Mouse (Mus musculus) CH12.LX (cell line): ENCODE results near the gene Rasd2. TPM values are rescaled to one million over a fixed set of nuclear protein-coding genes. Genes with fewer than 3 reads are reported as not detected.

Experiments
- DNase-seq: peaks from one replicate; pipeline ENCODE4 v3.0.0-alpha.2; 2013; ENCODE audit errors: extremely low read depth
- H3K27ac ChIP-seq: 2 replicates; pipeline ENCODE4 v1.5.1; 2012; ENCODE audit warnings: low read depth, mild to moderate bottlenecking, control low read depth, moderate library complexity; ENCODE audit not compliant: insufficient read depth
- H3K27me3 ChIP-seq: replicated peaks from 2 replicates; pipeline ENCODE3; 2012; ENCODE audit warnings: inconsistent platforms
- H3K36me3 ChIP-seq, 2 experiments: replicated peaks in 1 of 2; 2 replicates each; pipeline versions ENCODE3 to v1.6.1; 2012; ENCODE audit warnings: inconsistent platforms in 1 of 2, low read length in 1 of 2, mild to moderate bottlenecking in 1 of 2, mixed read lengths in 1 of 2, moderate library complexity in 1 of 2; ENCODE audit not compliant: control insufficient read depth in 1 of 2, insufficient read depth in 1 of 2
- H3K4me1 ChIP-seq, 2 experiments: 2 replicates each; pipeline ENCODE4 v1.6.1; 2012; ENCODE audit warnings: inconsistent platforms in 1 of 2, moderate library complexity in 1 of 2; ENCODE audit not compliant: insufficient read depth in 2 of 2, control insufficient read depth in 1 of 2
- H3K4me2 ChIP-seq: 2 replicates; pipeline ENCODE4 v1.6.1; 2012; ENCODE audit warnings: low read depth, mild to moderate bottlenecking, control low read depth; ENCODE audit not compliant: poor library complexity, insufficient read depth, severe bottlenecking
- H3K4me3 ChIP-seq, 3 experiments: fragments of 150-350 bp in 1 of 3; sonication (generic) in 1 of 3; replicated peaks in 1 of 3; 2 replicates each; pipeline versions ENCODE3 to v1.5.1; 2011 to 2012; ENCODE audit warnings: low read depth in 2 of 3, low read length in 2 of 3, mild to moderate bottlenecking in 2 of 3, moderate library complexity in 2 of 3, control low read depth in 1 of 3, improper control_type of control experiment in 1 of 3, inconsistent platforms in 1 of 3, mixed read lengths in 1 of 3; ENCODE audit not compliant: poor library complexity in 1 of 3
- H3K79me2 ChIP-seq: replicated peaks from 2 replicates; pipeline ENCODE4 v1.6.1; 2012; ENCODE audit warnings: mild to moderate bottlenecking, moderate library complexity; ENCODE audit not compliant: control insufficient read depth, poor library complexity, insufficient read depth, severe bottlenecking; ENCODE audit errors: extremely low read depth
- H3K9ac ChIP-seq: 2 replicates; pipeline ENCODE4 v1.6.1; 2012; ENCODE audit warnings: low read depth, mild to moderate bottlenecking, control low read depth, moderate library complexity; ENCODE audit not compliant: insufficient read depth
- H3K9me3 ChIP-seq: replicated peaks from 2 replicates; pipeline ENCODE3; 2012; ENCODE audit warnings: low read length, inconsistent platforms, mixed read lengths
- BHLHE40 ChIP-seq: IDR thresholded peaks from 2 replicates; pipeline ENCODE4 v1.6.1; 2011; ENCODE audit warnings: mild to moderate bottlenecking, low read depth, low read length, improper control_type of control experiment
- ELF1 ChIP-seq: IDR thresholded peaks from 2 replicates; pipeline ENCODE4 v1.6.1; 2014; ENCODE audit warnings: low read depth, mild to moderate bottlenecking, inconsistent platforms, low read length, improper control_type of control experiment
- EP300 ChIP-seq: IDR thresholded peaks from 2 replicates; pipeline ENCODE4 v1.6.1; 2011; ENCODE audit warnings: low read length, improper control_type of control experiment
- ETS1 ChIP-seq: conservative IDR thresholded peaks from 2 replicates; pipeline ENCODE4 v1.6.1; 2012; ENCODE audit warnings: low read depth, mild to moderate bottlenecking, inconsistent platforms, low read length, improper control_type of control experiment, moderate library complexity
- GABPA ChIP-seq: IDR thresholded peaks from 2 replicates; pipeline ENCODE4 v1.6.1; 2012; ENCODE audit warnings: low read depth, low read length, improper control_type of control experiment, inconsistent platforms; ENCODE audit not compliant: insufficient replicate concordance
- HCFC1 ChIP-seq: IDR thresholded peaks from 2 replicates; pipeline ENCODE4 v1.6.1; 2012; ENCODE audit warnings: low read depth, mild to moderate bottlenecking, inconsistent platforms, low read length, improper control_type of control experiment
- IRF4 ChIP-seq: IDR thresholded peaks from 2 replicates; pipeline ENCODE4 v1.6.1; 2014; ENCODE audit warnings: low read depth, mild to moderate bottlenecking, inconsistent platforms, low read length, improper control_type of control experiment
- JUN ChIP-seq: IDR thresholded peaks from 2 replicates; pipeline ENCODE4 v1.6.1; 2011; ENCODE audit warnings: low read depth, mild to moderate bottlenecking, low read length, improper control_type of control experiment, moderate library complexity; ENCODE audit not compliant: insufficient read depth
- JUND ChIP-seq: conservative IDR thresholded peaks from 2 replicates; pipeline ENCODE4 v1.6.1; 2011; ENCODE audit warnings: low read depth, low read length, improper control_type of control experiment
- KAT2A ChIP-seq: IDR thresholded peaks from 2 replicates; pipeline ENCODE4 v1.6.1; 2012; ENCODE audit warnings: low read length, improper control_type of control experiment, inconsistent platforms; ENCODE audit not compliant: insufficient replicate concordance
- MAX ChIP-seq: IDR thresholded peaks from 2 replicates; pipeline ENCODE4 v1.6.1; 2011; ENCODE audit warnings: low read length, improper control_type of control experiment
- MAZ ChIP-seq: IDR thresholded peaks from 2 replicates; pipeline ENCODE4 v1.6.1; 2012; ENCODE audit warnings: low read depth, mild to moderate bottlenecking, inconsistent platforms, low read length, improper control_type of control experiment, moderate library complexity
- MXI1 ChIP-seq: IDR thresholded peaks from 2 replicates; pipeline ENCODE4 v1.6.1; 2011; ENCODE audit warnings: mild to moderate bottlenecking, low read depth, low read length, improper control_type of control experiment
- MYC ChIP-seq: IDR thresholded peaks from 2 replicates; pipeline ENCODE4 v1.6.1; 2011; ENCODE audit warnings: low read depth, mild to moderate bottlenecking, improper control_type of control experiment, low read length
- POLR2A ChIP-seq: IDR thresholded peaks from 2 replicates; pipeline ENCODE4 v1.6.1; 2011; ENCODE audit warnings: low read depth, mild to moderate bottlenecking, improper control_type of control experiment, low read length
- POLR2AphosphoS2 ChIP-seq: IDR thresholded peaks from 2 replicates; pipeline ENCODE4 v1.6.1; 2011; ENCODE audit warnings: low read depth, low read length, improper control_type of control experiment
- RCOR1 ChIP-seq: conservative IDR thresholded peaks from 2 replicates; pipeline ENCODE4 v1.6.1; 2012; ENCODE audit warnings: low read depth, mild to moderate bottlenecking, inconsistent platforms, low read length, improper control_type of control experiment
- SIN3A ChIP-seq: IDR thresholded peaks from 2 replicates; pipeline ENCODE4 v1.6.1; 2012; ENCODE audit warnings: low read length, improper control_type of control experiment, inconsistent platforms
- TCF12 ChIP-seq: IDR thresholded peaks from 2 replicates; pipeline ENCODE4 v1.6.1; 2014; ENCODE audit warnings: low read depth, mild to moderate bottlenecking, inconsistent platforms, low read length, improper control_type of control experiment
- USF1 ChIP-seq: IDR thresholded peaks from 2 replicates; pipeline ENCODE4 v1.6.1; 2014; ENCODE audit warnings: low read depth, mild to moderate bottlenecking, inconsistent platforms, low read length, improper control_type of control experiment
- ZC3H11A ChIP-seq: IDR thresholded peaks from 2 replicates; pipeline ENCODE4 v1.6.1; 2012; ENCODE audit warnings: low read depth, mild to moderate bottlenecking, inconsistent platforms, low read length, improper control_type of control experiment
- ZNF384 ChIP-seq: IDR thresholded peaks from 2 replicates; pipeline ENCODE4 v1.6.1; 2012; ENCODE audit warnings: low read depth, low read length, improper control_type of control experiment, inconsistent platforms
- dilution Hi-C: fragments of 300-500 bp; cut with MboI; formaldehyde crosslinking; loops from 2 replicates; pipeline ENCODE4 v1.14.3; 2020; ENCODE audit warnings: low sequenced_read_pairs; ENCODE audit not compliant: extremely low pct_unique_long_range_greater_than_20kb, extremely low pct_ligation_motif_present
- in situ Hi-C: fragments of 300-500 bp; cut with MboI; formaldehyde crosslinking; loops from 3 replicates; pipeline ENCODE4 v1.14.3; 2019; ENCODE audit warnings: low sequenced_read_pairs, low pct_ligation_motif_present, low pct_unique_long_range_greater_than_20kb, mixed read lengths
- polyA plus RNA-seq: library from polyadenylated mRNA; unstranded; fragments of >175 nt; gene quantifications from 2 replicates; pipeline ENCODE4 v1.2.1, GENCODE M21; 2012; ENCODE audit warnings: low read depth; ENCODE audit not compliant: insufficient read length
- total RNA-seq, 2 experiments: library from RNA; depleted of rRNA; stranded (reverse); fragments of 300-350 nt in 1 of 2; fragments of >200 nt in 1 of 2; gene quantifications; 2 replicates each; pipeline ENCODE4 v1.2.3; 2012 to 2014

Gene Rasd2
- total and polyA plus RNA-seq, 3 experiments: not detected

GRCm38 (mm10) chr8:75194473-75195071, 19.2 kb upstream of the Rasd2 start:
- H3K27ac ChIP-seq: no peak overlapping the region
- no peak overlapping the region for H3K4me2 ChIP-seq
- no peak overlapping the region for H3K9ac ChIP-seq
- no peaks in the 10 kb centered on the region for H3K36me3 ChIP-seq
- no peak for DNase-seq
- peaks cover 0 to 47% of the 10 kb centered on the region in 2 experiments; a peak in 2 of 4 replicates for H3K4me1 ChIP-seq
- H3K27me3 ChIP-seq: peaks cover 4% of the 10 kb centered on the region
- H3K9me3 ChIP-seq: no peaks in the 10 kb centered on the region
- dilution Hi-C loops (no loop called here), in situ Hi-C loops (no loop called here)
- H3K79me2 ChIP-seq: no peaks in the 10 kb centered on the region
- H3K4me3 ChIP-seq: no peak overlapping the region
- TF ChIP-seq ZNF384 (no peak), KAT2A (no peak), IRF4 (no peak), POLR2AphosphoS2 (no peak), HCFC1 (no peak), TCF12 (no peak), POLR2A (no peak), ELF1 (no peak), JUN (no peak), GABPA (no peak), MXI1 (no peak), MYC (no peak), MAX (no peak), ZC3H11A (no peak), USF1 (no peak), JUND (no peak), RCOR1 (no peak), BHLHE40 (no peak), EP300 (no peak), ETS1 (no peak)

GRCm38 (mm10) chr8:75197170-75197569, 16.6 kb upstream of the Rasd2 start:
- Histone ChIP-seq H3K4me1 (peaks cover 0 to 54% of the 10 kb centered on the region in 2 experiments; a peak in 2 of 4 replicates), H3K9ac (no peak overlapping the region), H3K9me3 (no peaks in the 10 kb centered on the region), H3K4me2 (no peak overlapping the region), H3K27me3 (peaks cover 15% of the 10 kb centered on the region), H3K27ac (no peak overlapping the region), H3K4me3 (no peak overlapping the region), H3K79me2 (no peaks in the 10 kb centered on the region), H3K36me3 (no peaks in the 10 kb centered on the region)
- no peak for DNase-seq
- TF ChIP-seq MAZ (no peak), ZC3H11A (no peak), SIN3A (no peak)
- dilution Hi-C loops (no loop called here), in situ Hi-C loops (no loop called here)
